Comparison of ENCODE assay signal across 8 mouse cellular contexts in genomic region chr8:70488931-70489470, GRCm38 (mm10). TPM values are rescaled to one million over a fixed set of nuclear protein-coding genes. Genes with fewer than 3 reads are reported as not detected.
DNase-seq lines count a peak whose midpoint lies in the region; ATAC-seq lines count a peak whose summit lies in the region.

No protein-coding gene starts in this region.

- DNase-seq in lung, postnatal 36 days, result no peak
- peak; percentile 39 for DNase-seq in forebrain, embryonic 10.5 days (ENCODE audit: extremely low spot score, low spot score)
- DNase-seq in adrenal gland, adult 2 months, result no peak
- DNase-seq in cerebellum, postnatal 4 days (ENCODE audit: low spot score in 2 of 2), result no peak
- DNase-seq in layer of hippocampus, adult 9-11 months, result no peak

- H3K27ac ChIP-seq in lung, embryonic 15.5 days, result peak overlapping the region; percentile 97
- peak overlapping the region; percentile 72 for H3K27ac ChIP-seq in forebrain, embryonic 10.5 days
- peak overlapping the region; percentile 56; the same call in 1 of the 2 replicates for H3K27ac ChIP-seq in limb, embryonic 12.5 days
- H3K27ac ChIP-seq in neural tube, embryonic 15.5 days (replicated peaks), result no peak overlapping the region

- H3K4me1 ChIP-seq in lung, embryonic 15.5 days, result peaks cover 76% of the 10 kb centered on the region
- peaks cover 82% of the 10 kb centered on the region for H3K4me1 ChIP-seq in forebrain, embryonic 10.5 days
- peaks cover 81% of the 10 kb centered on the region for H3K4me1 ChIP-seq in limb, embryonic 12.5 days (replicated peaks)
- peaks cover 61% of the 10 kb centered on the region for H3K4me1 ChIP-seq in neural tube, embryonic 15.5 days

- H3K4me2 ChIP-seq in lung, embryonic 15.5 days, result peak overlapping the region; percentile 82
- H3K4me2 ChIP-seq in limb, embryonic 12.5 days, result peak overlapping the region; percentile 93
- peak overlapping the region; percentile 71 for H3K4me2 ChIP-seq in neural tube, embryonic 15.5 days

- WGBS in lung, embryonic 15.5 days, result 2% methylated on average over 14 of the region's 14 CpGs
- 3% methylated on average over 14 of the region's 14 CpGs for WGBS in forebrain, embryonic 10.5 days
- 1% methylated on average over 14 of the region's 14 CpGs for WGBS in limb, embryonic 12.5 days
- 1% methylated on average over 14 of the region's 14 CpGs for WGBS in neural tube, embryonic 15.5 days

- no peaks in the 10 kb centered on the region for H3K36me3 ChIP-seq in lung, embryonic 15.5 days
- no peaks in the 10 kb centered on the region for H3K36me3 ChIP-seq in forebrain, embryonic 10.5 days (replicated peaks)
- H3K36me3 ChIP-seq in limb, embryonic 12.5 days, result no peaks in the 10 kb centered on the region
- H3K36me3 ChIP-seq in neural tube, embryonic 15.5 days, result peaks cover 5% of the 10 kb centered on the region; the same call in 1 of the 2 replicates

- H3K27me3 ChIP-seq in lung, embryonic 15.5 days, result peaks cover 98% of the 10 kb centered on the region
- H3K27me3 ChIP-seq in forebrain, embryonic 10.5 days (ENCODE audit: poor library complexity, severe bottlenecking), result peaks cover 100% of the 10 kb centered on the region
- H3K27me3 ChIP-seq in limb, embryonic 12.5 days, result peaks cover 90% of the 10 kb centered on the region
- H3K27me3 ChIP-seq in neural tube, embryonic 15.5 days (replicated peaks), result peaks cover 93% of the 10 kb centered on the region

- H3K9ac ChIP-seq in lung, embryonic 15.5 days, result peak overlapping the region; percentile 33
- H3K9ac ChIP-seq in limb, embryonic 12.5 days (replicated peaks), result peak overlapping the region; percentile 42; the same call in 1 of the 2 replicates
- H3K9ac ChIP-seq in neural tube, embryonic 15.5 days (replicated peaks), result no peak overlapping the region

- H3K4me3 ChIP-seq in lung, embryonic 15.5 days, result peak overlapping the region; percentile 32
- H3K4me3 ChIP-seq in forebrain, embryonic 10.5 days, result peak overlapping the region; percentile 50
- peak overlapping the region; percentile 36 for H3K4me3 ChIP-seq in limb, embryonic 12.5 days (replicated peaks)
- peak overlapping the region; percentile 27; the same call in 1 of the 2 replicates for H3K4me3 ChIP-seq in neural tube, embryonic 15.5 days (replicated peaks)

- H3K9me3 ChIP-seq in lung, embryonic 15.5 days, result no peaks in the 10 kb centered on the region
- no peaks in the 10 kb centered on the region for H3K9me3 ChIP-seq in forebrain, embryonic 10.5 days
- no peaks in the 10 kb centered on the region for H3K9me3 ChIP-seq in limb, embryonic 12.5 days
- H3K9me3 ChIP-seq in neural tube, embryonic 15.5 days (replicated peaks), result no peaks in the 10 kb centered on the region

- ATAC-seq in lung, embryonic 15.5 days (ENCODE audit: borderline replicate concordance, extremely low read depth, low FRiP score, low TSS enrichment), result no peak
- ATAC-seq in limb, embryonic 12.5 days (ENCODE audit: insufficient number of reproducible peaks, insufficient read depth, low FRiP score, low TSS enrichment, low read depth), result no peak
- ATAC-seq in neural tube, embryonic 15.5 days (ENCODE audit: low FRiP score), result no peak

RNA-seq across cellular contexts. Expression of gene Tmem59l, which starts 1.8 kb away (rescaled TPM):
- polyA plus RNA-seq in lung, embryonic 15.5 days (2015; fragmentation: Nextera tagmentation; extraction: Ambion mirVana), result 6.5 and 6.6 TPM in 2 replicates
- 16.7 and 19.5 TPM in 2 replicates for polyA plus RNA-seq in forebrain, embryonic 10.5 days (2016; fragmentation: Nextera tagmentation; extraction: Ambion mirVana)
- polyA plus RNA-seq in limb, embryonic 12.5 days (2016; fragmentation: Nextera tagmentation; extraction: Ambion mirVana), result 17.5 and 22.1 TPM in 2 replicates
- 153 and 188 TPM in 2 replicates for polyA plus RNA-seq in neural tube, embryonic 15.5 days (2015; fragmentation: Nextera tagmentation; extraction: Ambion mirVana)
- total RNA-seq in adrenal gland, adult 2 months (2021), result 10 to 100 TPM; 16.8 to 24.3 TPM
- 42.9 and 55.8 TPM in 2 replicates for polyA plus RNA-seq in adrenal gland, adult 2 months (2012; rRNA removed)

RNA-seq across cellular contexts. Expression of gene Crlf1, which starts 4.0 kb away (rescaled TPM):
- 181 and 186 TPM in 2 replicates for polyA plus RNA-seq in lung, embryonic 15.5 days (2015; fragmentation: Nextera tagmentation; extraction: Ambion mirVana)
- polyA plus RNA-seq in forebrain, embryonic 10.5 days (2016; fragmentation: Nextera tagmentation; extraction: Ambion mirVana), result 34.1 and 48.4 TPM in 2 replicates
- 82.4 and 105 TPM in 2 replicates for polyA plus RNA-seq in limb, embryonic 12.5 days (2016; fragmentation: Nextera tagmentation; extraction: Ambion mirVana)
- polyA plus RNA-seq in neural tube, embryonic 15.5 days (2015; fragmentation: Nextera tagmentation; extraction: Ambion mirVana), result 7.9 and 8.7 TPM in 2 replicates
- total RNA-seq in adrenal gland, adult 2 months (2021), result 1 to 10 TPM in 1 of 2 experiments, under 1 TPM in 1; 0.58 to 1.4 TPM
- 0.58 and 1.2 TPM in 2 replicates for polyA plus RNA-seq in adrenal gland, adult 2 months (2012; rRNA removed)

RNA-seq across cellular contexts. Expression of gene Klhl26, which starts 12.2 kb away (rescaled TPM):
- 26.2 and 27.1 TPM in 2 replicates for polyA plus RNA-seq in lung, embryonic 15.5 days (2015; fragmentation: Nextera tagmentation; extraction: Ambion mirVana)
- 19.9 and 20.2 TPM in 2 replicates for polyA plus RNA-seq in forebrain, embryonic 10.5 days (2016; fragmentation: Nextera tagmentation; extraction: Ambion mirVana)
- 26.8 and 27.3 TPM in 2 replicates for polyA plus RNA-seq in limb, embryonic 12.5 days (2016; fragmentation: Nextera tagmentation; extraction: Ambion mirVana)
- 33.3 and 35.0 TPM in 2 replicates for polyA plus RNA-seq in neural tube, embryonic 15.5 days (2015; fragmentation: Nextera tagmentation; extraction: Ambion mirVana)
- total RNA-seq in adrenal gland, adult 2 months (2021), result 10 to 100 TPM; 21.7 to 25.8 TPM
- polyA plus RNA-seq in adrenal gland, adult 2 months (2012; rRNA removed), result 119 and 121 TPM in 2 replicates

RNA-seq across cellular contexts. Expression of gene Rex1bd, which starts 17.6 kb away (rescaled TPM):
- polyA plus RNA-seq in lung, embryonic 15.5 days (2015; fragmentation: Nextera tagmentation; extraction: Ambion mirVana), result 120 and 122 TPM in 2 replicates
- polyA plus RNA-seq in forebrain, embryonic 10.5 days (2016; fragmentation: Nextera tagmentation; extraction: Ambion mirVana), result 126 and 136 TPM in 2 replicates
- polyA plus RNA-seq in limb, embryonic 12.5 days (2016; fragmentation: Nextera tagmentation; extraction: Ambion mirVana), result 142 and 151 TPM in 2 replicates
- polyA plus RNA-seq in neural tube, embryonic 15.5 days (2015; fragmentation: Nextera tagmentation; extraction: Ambion mirVana), result 165 and 181 TPM in 2 replicates
- 100 to 1,000 TPM; 148 to 164 TPM for total RNA-seq in adrenal gland, adult 2 months (2021)
- 327 and 373 TPM in 2 replicates for polyA plus RNA-seq in adrenal gland, adult 2 months (2012; rRNA removed)

RNA-seq across cellular contexts. Expression of gene Uba52, which starts 21.6 kb away (rescaled TPM):
- 909 and 953 TPM in 2 replicates for polyA plus RNA-seq in lung, embryonic 15.5 days (2015; fragmentation: Nextera tagmentation; extraction: Ambion mirVana)
- polyA plus RNA-seq in forebrain, embryonic 10.5 days (2016; fragmentation: Nextera tagmentation; extraction: Ambion mirVana), result 879 and 899 TPM in 2 replicates
- polyA plus RNA-seq in limb, embryonic 12.5 days (2016; fragmentation: Nextera tagmentation; extraction: Ambion mirVana), result 882 and 891 TPM in 2 replicates
- polyA plus RNA-seq in neural tube, embryonic 15.5 days (2015; fragmentation: Nextera tagmentation; extraction: Ambion mirVana), result 653 and 714 TPM in 2 replicates
- 1,000 to 10,000 TPM; 1,627 to 1,685 TPM for total RNA-seq in adrenal gland, adult 2 months (2021)
- 619 and 1,322 TPM in 2 replicates for polyA plus RNA-seq in adrenal gland, adult 2 months (2012; rRNA removed)
